Mouse (Mus musculus): ENCODE results near the gene Kctd17. TPM values are rescaled to one million over a fixed set of nuclear protein-coding genes. Genes with fewer than 3 reads are reported as not detected.

The Kctd17 gene
- polyA plus RNA-seq, 1 experiment = 4.8 TPM

DNA sequence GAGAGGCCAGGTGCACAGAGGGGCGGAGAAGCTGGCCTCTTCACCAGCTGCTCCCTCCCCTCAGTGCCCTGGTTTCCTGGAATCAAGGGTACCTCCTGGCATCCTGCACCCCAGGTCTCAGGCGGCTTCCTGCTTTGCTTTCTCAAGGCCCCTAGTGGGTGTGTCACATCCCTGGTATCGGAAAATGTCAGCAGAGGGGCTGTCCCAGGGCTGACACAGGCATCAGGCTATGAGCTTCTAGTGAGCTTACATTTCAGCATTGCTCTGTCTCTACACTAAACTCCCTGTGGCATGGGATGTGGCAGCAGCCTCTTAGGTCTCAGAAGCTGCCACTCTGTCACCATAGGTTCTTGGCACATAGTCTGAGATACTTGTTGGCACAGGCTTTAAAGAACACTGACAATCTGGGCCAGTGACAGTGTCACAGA lies 47.3 kb downstream of the Kctd17 start:
- Histone ChIP-seq H3K4me3 (ENCODE audit: insufficient read depth, low read length) (no peak overlapping the region), H3K4me1 (ENCODE audit: control insufficient read depth, insufficient read depth, low read length) (no peaks in the 10 kb centered on the region), H3K27ac (ENCODE audit: insufficient read depth, low read depth, low read length) (no peak overlapping the region)
- TF ChIP-seq CTCF (IDR thresholded peaks at IDR 0.05; ENCODE audit: low read depth, low read length) = no peak
- no peak for TF ChIP-seq POLR2A (IDR thresholded peaks at IDR 0.05; ENCODE audit: borderline replicate concordance, low read depth, low read length)

GRCm38 (mm10) chr15:78476878-78477277 lies 48.5 kb downstream of the Kctd17 start:
- Histone ChIP-seq H3K4me1 (ENCODE audit: control insufficient read depth, insufficient read depth, low read length) (no peaks in the 10 kb centered on the region), H3K27ac (ENCODE audit: insufficient read depth, low read depth, low read length) (no peak overlapping the region), H3K4me3 (ENCODE audit: insufficient read depth, low read length) (no peak overlapping the region)
- TF ChIP-seq CTCF (IDR thresholded peaks at IDR 0.05; ENCODE audit: low read depth, low read length) (no peak), POLR2A (IDR thresholded peaks at IDR 0.05; ENCODE audit: borderline replicate concordance, low read depth, low read length) (no peak)

DNA sequence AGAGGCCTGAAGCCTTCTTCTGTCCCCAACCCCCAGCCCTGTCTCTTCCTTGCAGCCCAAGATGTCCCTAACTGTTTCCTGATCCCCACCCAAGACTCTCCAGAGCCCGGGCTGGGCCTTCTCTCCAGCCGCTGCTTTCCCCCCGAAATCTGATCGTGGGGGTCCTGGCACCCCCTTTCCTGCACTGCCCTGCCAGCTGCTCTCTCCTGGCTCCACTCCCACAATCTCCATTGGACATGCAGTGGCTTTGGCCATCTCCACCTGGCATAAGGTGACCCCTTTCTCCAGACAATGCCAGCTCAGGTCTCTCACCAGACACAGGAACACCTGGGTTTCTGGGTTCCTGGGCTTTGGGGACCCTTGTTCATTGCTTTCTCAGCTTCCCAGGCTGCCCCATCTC lies 49.7 kb downstream of the Kctd17 start:
- TF ChIP-seq CTCF (IDR thresholded peaks at IDR 0.05; ENCODE audit: low read depth, low read length) (no peak), POLR2A (IDR thresholded peaks at IDR 0.05; ENCODE audit: borderline replicate concordance, low read depth, low read length) (no peak)
- no peak overlapping the region for H3K4me3 ChIP-seq (ENCODE audit: insufficient read depth, low read length)
- no peak overlapping the region for H3K27ac ChIP-seq (ENCODE audit: insufficient read depth, low read depth, low read length)
- no peaks in the 10 kb centered on the region for H3K4me1 ChIP-seq (ENCODE audit: control insufficient read depth, insufficient read depth, low read length)

- H3K4me3 ChIP-seq (ENCODE audit: insufficient read depth, low read length) = no peak overlapping the region
- no peaks in the 10 kb centered on the region for H3K4me1 ChIP-seq (ENCODE audit: control insufficient read depth, insufficient read depth, low read length)
- no peak overlapping the region for H3K27ac ChIP-seq (ENCODE audit: insufficient read depth, low read depth, low read length)
- TF ChIP-seq POLR2A (IDR thresholded peaks at IDR 0.05; ENCODE audit: borderline replicate concordance, low read depth, low read length) = no peak
- TF ChIP-seq CTCF (IDR thresholded peaks at IDR 0.05; ENCODE audit: low read depth, low read length) = no peak
Measured at GRCm38 (mm10) chr15:78479470-78479869, 51.1 kb downstream of the Kctd17 start.

DNA sequence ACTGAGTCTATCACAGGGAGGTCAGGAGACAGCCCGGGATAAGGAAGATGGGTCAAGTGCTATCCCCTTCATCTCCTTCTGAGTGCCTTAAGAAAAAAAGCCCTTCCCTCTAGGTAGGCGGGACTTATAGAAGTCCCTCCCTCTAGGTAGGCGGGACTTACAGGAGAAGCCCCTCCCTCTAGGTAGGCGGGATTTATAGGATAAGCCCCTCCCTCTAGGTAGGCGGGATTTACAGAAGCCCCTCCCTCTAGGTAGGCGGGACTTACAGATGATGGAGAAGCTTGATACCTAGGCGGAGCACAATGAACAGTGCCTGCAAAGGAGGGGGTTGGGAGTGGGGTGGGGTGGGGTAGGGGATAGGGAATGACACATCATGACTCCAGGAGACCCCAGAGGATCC lies 51.7 kb downstream of the Kctd17 start:
- Histone ChIP-seq H3K4me3 (ENCODE audit: insufficient read depth, low read length) (no peak overlapping the region), H3K27ac (ENCODE audit: insufficient read depth, low read depth, low read length) (no peak overlapping the region), H3K4me1 (ENCODE audit: control insufficient read depth, insufficient read depth, low read length) (no peaks in the 10 kb centered on the region)
- TF ChIP-seq CTCF (IDR thresholded peaks at IDR 0.05; ENCODE audit: low read depth, low read length) (no peak), POLR2A (IDR thresholded peaks at IDR 0.05; ENCODE audit: borderline replicate concordance, low read depth, low read length) (no peak)

- Histone ChIP-seq H3K4me1 (ENCODE audit: control insufficient read depth, insufficient read depth, low read length) (no peaks in the 10 kb centered on the region), H3K4me3 (ENCODE audit: insufficient read depth, low read length) (no peak overlapping the region), H3K27ac (ENCODE audit: insufficient read depth, low read depth, low read length) (no peak overlapping the region)
- TF ChIP-seq POLR2A (IDR thresholded peaks at IDR 0.05; ENCODE audit: borderline replicate concordance, low read depth, low read length) (no peak), CTCF (IDR thresholded peaks at IDR 0.05; ENCODE audit: low read depth, low read length) (no peak)
Measured at GRCm38 (mm10) chr15:78480991-78481390, 52.6 kb downstream of the Kctd17 start.

DNA sequence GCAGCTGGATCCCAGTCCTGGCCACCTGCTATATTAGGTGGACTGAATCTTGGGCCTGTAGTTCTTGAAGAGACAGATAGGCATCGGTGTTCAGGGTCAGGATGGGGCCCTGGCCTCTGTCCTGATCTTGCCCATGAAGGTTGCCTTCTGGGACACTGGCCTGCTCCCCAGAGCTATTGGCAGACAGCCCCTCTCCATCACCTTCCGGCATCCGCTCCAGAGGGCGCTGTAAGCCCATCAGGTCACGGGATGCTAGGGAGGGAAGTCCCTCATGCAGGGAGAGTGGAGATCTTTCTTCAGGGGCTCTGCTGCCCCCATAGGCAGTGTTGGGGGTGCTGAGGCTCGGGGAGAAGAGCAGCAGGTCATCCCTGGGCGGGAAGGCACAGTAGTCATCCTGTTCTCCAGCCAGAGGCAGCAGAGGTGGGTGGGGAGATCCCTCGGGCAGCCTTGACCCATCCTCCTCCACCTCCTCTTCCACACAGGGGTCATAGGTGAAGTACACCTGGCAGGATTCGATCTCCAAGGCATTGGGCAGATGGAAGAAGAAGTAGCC lies 53.2 kb downstream of the Kctd17 start:
- H3K4me3 ChIP-seq (ENCODE audit: insufficient read depth, low read length) = no peak overlapping the region
- no peak overlapping the region for H3K27ac ChIP-seq (ENCODE audit: insufficient read depth, low read depth, low read length)
- no peaks in the 10 kb centered on the region for H3K4me1 ChIP-seq (ENCODE audit: control insufficient read depth, insufficient read depth, low read length)
- TF ChIP-seq CTCF (IDR thresholded peaks at IDR 0.05; ENCODE audit: low read depth, low read length) (no peak), POLR2A (IDR thresholded peaks at IDR 0.05; ENCODE audit: borderline replicate concordance, low read depth, low read length) (no peak)

GRCm38 (mm10) chr15:78482518-78482917 lies 54.2 kb downstream of the Kctd17 start:
- H3K4me1 ChIP-seq (ENCODE audit: control insufficient read depth, insufficient read depth, low read length) = no peaks in the 10 kb centered on the region
- no peak for TF ChIP-seq CTCF (IDR thresholded peaks at IDR 0.05; ENCODE audit: low read depth, low read length)
- no peak for TF ChIP-seq POLR2A (IDR thresholded peaks at IDR 0.05; ENCODE audit: borderline replicate concordance, low read depth, low read length)
- no peak overlapping the region for H3K4me3 ChIP-seq (ENCODE audit: insufficient read depth, low read length)
- H3K27ac ChIP-seq (ENCODE audit: insufficient read depth, low read depth, low read length) = no peak overlapping the region

DNA sequence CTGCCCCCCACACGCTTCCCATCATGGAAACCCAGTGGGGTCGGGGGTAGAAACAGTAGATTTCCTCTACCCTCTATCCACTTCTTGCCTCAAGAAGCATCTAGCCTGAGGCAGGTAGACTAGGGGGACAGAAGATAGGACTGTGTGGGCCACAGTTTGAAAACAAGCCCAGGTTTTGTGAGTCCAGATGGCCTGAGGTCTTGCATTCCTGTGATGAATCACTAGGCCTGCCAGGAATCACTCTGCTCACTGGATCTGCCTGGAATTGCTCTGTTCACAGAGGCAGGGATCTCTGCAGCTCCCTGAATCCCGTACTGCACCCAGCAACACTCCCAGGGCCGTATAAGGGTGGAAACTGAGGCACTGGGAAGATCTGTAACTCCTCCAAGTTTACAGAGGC lies 54.9 kb downstream of the Kctd17 start:
- no peak overlapping the region for H3K4me3 ChIP-seq (ENCODE audit: insufficient read depth, low read length)
- H3K4me1 ChIP-seq (ENCODE audit: control insufficient read depth, insufficient read depth, low read length) = no peaks in the 10 kb centered on the region
- TF ChIP-seq POLR2A (IDR thresholded peaks at IDR 0.05; ENCODE audit: borderline replicate concordance, low read depth, low read length) (no peak), CTCF (IDR thresholded peaks at IDR 0.05; ENCODE audit: low read depth, low read length) (no peak)
- H3K27ac ChIP-seq (ENCODE audit: insufficient read depth, low read depth, low read length) = no peak overlapping the region

- H3K27ac ChIP-seq (ENCODE audit: insufficient read depth, low read depth, low read length) = no peak overlapping the region
- H3K4me1 ChIP-seq (ENCODE audit: control insufficient read depth, insufficient read depth, low read length) = no peaks in the 10 kb centered on the region
- H3K4me3 ChIP-seq (ENCODE audit: insufficient read depth, low read length) = no peak overlapping the region
- no peak for TF ChIP-seq CTCF (IDR thresholded peaks at IDR 0.05; ENCODE audit: low read depth, low read length)
- TF ChIP-seq POLR2A (IDR thresholded peaks at IDR 0.05; ENCODE audit: borderline replicate concordance, low read depth, low read length) = no peak
Measured at GRCm38 (mm10) chr15:78486564-78486963, 58.2 kb downstream of the Kctd17 start.

DNA sequence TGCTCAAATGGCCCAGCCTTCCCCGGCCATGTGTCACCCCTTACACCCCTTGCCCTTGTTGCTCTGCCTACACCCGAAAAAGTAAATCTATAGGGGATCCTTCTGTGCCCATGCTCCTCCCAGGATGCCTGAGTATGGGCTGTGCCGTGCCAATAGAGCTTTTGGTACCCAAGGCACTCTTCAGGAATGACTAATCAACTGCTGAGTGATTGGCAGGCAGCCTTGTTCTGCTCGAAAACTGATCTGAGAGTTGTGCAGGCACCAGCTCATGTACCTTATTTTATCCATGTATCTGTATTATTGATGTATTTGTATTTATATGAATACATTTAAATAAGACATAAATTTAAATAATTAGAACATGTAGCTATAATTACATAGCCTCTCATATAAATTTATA lies 58.7 kb downstream of the Kctd17 start:
- H3K4me1 ChIP-seq (ENCODE audit: control insufficient read depth, insufficient read depth, low read length) = no peaks in the 10 kb centered on the region
- no peak overlapping the region for H3K27ac ChIP-seq (ENCODE audit: insufficient read depth, low read depth, low read length)
- TF ChIP-seq CTCF (IDR thresholded peaks at IDR 0.05; ENCODE audit: low read depth, low read length) (no peak), POLR2A (IDR thresholded peaks at IDR 0.05; ENCODE audit: borderline replicate concordance, low read depth, low read length) (no peak)
- H3K4me3 ChIP-seq (ENCODE audit: insufficient read depth, low read length) = no peak overlapping the region

Other genes with a start within 250 kb of the Kctd17 start
- 0.83 TPM in 1 of 2 replicates, not detected in the other for gene Pvalb, start 222.2 kb upstream of the Kctd17 start, polyA plus RNA-seq (2012; ENCODE audit: insufficient read depth, insufficient read length, missing spikeins)
- gene Ncf4, start 183.8 kb upstream of the Kctd17 start, polyA plus RNA-seq (2012; ENCODE audit: insufficient read depth, insufficient read length, missing spikeins) = 350 and 424 TPM in 2 replicates
- gene Csf2rb2, start 122.8 kb upstream of the Kctd17 start, polyA plus RNA-seq (2012; ENCODE audit: insufficient read depth, insufficient read length, missing spikeins) = 66.8 and 71.4 TPM in 2 replicates
- gene Csf2rb, start 102.8 kb upstream of the Kctd17 start, polyA plus RNA-seq (2012; ENCODE audit: insufficient read depth, insufficient read length, missing spikeins) = 161 and 193 TPM in 2 replicates
- not detected in 2 replicates for gene Tex33, start 32.7 kb upstream of the Kctd17 start, polyA plus RNA-seq (2012; ENCODE audit: insufficient read depth, insufficient read length, missing spikeins)
- 1.4 and 2.1 TPM in 2 replicates for gene Tst, start 22.7 kb upstream of the Kctd17 start, polyA plus RNA-seq (2012; ENCODE audit: insufficient read depth, insufficient read length, missing spikeins)
- 19.2 and 21.6 TPM in 2 replicates for gene Mpst, start 22.1 kb upstream of the Kctd17 start, polyA plus RNA-seq (2012; ENCODE audit: insufficient read depth, insufficient read length, missing spikeins)
- gene Tmprss6, start 40.1 kb downstream of the Kctd17 start, polyA plus RNA-seq (2012; ENCODE audit: insufficient read depth, insufficient read length, missing spikeins) = not detected in 2 replicates
- gene Il2rb, start 66.7 kb downstream of the Kctd17 start, polyA plus RNA-seq (2012; ENCODE audit: insufficient read depth, insufficient read length, missing spikeins) = not detected in 2 replicates
- 1.9 and 2.2 TPM in 2 replicates for gene C1qtnf6, start 102.9 kb downstream of the Kctd17 start, polyA plus RNA-seq (2012; ENCODE audit: insufficient read depth, insufficient read length, missing spikeins)
- gene Sstr3, start 116.1 kb downstream of the Kctd17 start, polyA plus RNA-seq (2012; ENCODE audit: insufficient read depth, insufficient read length, missing spikeins) = not detected in 2 replicates
- 440 and 552 TPM in 2 replicates for gene Rac2, start 144.2 kb downstream of the Kctd17 start, polyA plus RNA-seq (2012; ENCODE audit: insufficient read depth, insufficient read length, missing spikeins)
- 382 and 398 TPM in 2 replicates for gene Cyth4, start 168.5 kb downstream of the Kctd17 start, polyA plus RNA-seq (2012; ENCODE audit: insufficient read depth, insufficient read length, missing spikeins)